Mouse (Mus musculus) lung, embryonic 16.5 days (tissue): Measurements from ENCODE around the gene Glb1l. TPM values are rescaled to one million over a fixed set of nuclear protein-coding genes. Genes with fewer than 3 reads are reported as not detected.

ENCODE experiments used
- ATAC-seq: fragments of 200-750 bp; cut with Nextera tagmentation; 2 replicates; pipeline ENCODE4 v1.8.0; 2017; ENCODE audit warnings: low read depth, mild to moderate bottlenecking, moderate library complexity
- H3K27ac ChIP-seq: fragments of 300-500 bp; sonication (generic); 2 replicates; pipeline ENCODE4 v1.5.1; 2014; ENCODE audit warnings: mild to moderate bottlenecking, control low read depth, low read length
- H3K27me3 ChIP-seq: fragments of 300-500 bp; sonication (generic); 2 replicates; pipeline ENCODE4 v1.6.1; 2014; ENCODE audit warnings: low read depth, low read length, mixed read lengths; ENCODE audit not compliant: control insufficient read depth, insufficient read depth
- H3K36me3 ChIP-seq: fragments of 300-500 bp; sonication (generic); 2 replicates; pipeline ENCODE4 v1.6.1; 2014; ENCODE audit warnings: low read length; ENCODE audit not compliant: control insufficient read depth, insufficient read depth
- H3K4me1 ChIP-seq: fragments of 300-500 bp; sonication (generic); replicated peaks from 2 replicates; pipeline ENCODE4 v1.6.1; 2014; ENCODE audit warnings: low read length, mixed read lengths; ENCODE audit not compliant: control insufficient read depth, insufficient read depth
- H3K4me2 ChIP-seq: fragments of 300-500 bp; sonication (generic); 2 replicates; pipeline ENCODE4 v1.6.1; 2014; ENCODE audit warnings: low read depth, low read length, control low read depth
- H3K4me3 ChIP-seq: fragments of 300-500 bp; sonication (generic); 2 replicates; pipeline ENCODE4 v1.5.1; 2014; ENCODE audit warnings: mild to moderate bottlenecking, low read length, control low read depth
- H3K9ac ChIP-seq: fragments of 300-500 bp; sonication (generic); 2 replicates; pipeline ENCODE4 v1.6.1; 2014; ENCODE audit warnings: low read length, control low read depth
- H3K9me3 ChIP-seq: fragments of 300-500 bp; sonication (generic); 2 replicates; pipeline ENCODE4 v1.6.1; 2016; ENCODE audit warnings: low read length; ENCODE audit not compliant: control insufficient read depth
- WGBS: fragments of 180-500 bp; shearing (Covaris S2); extraction: QIAGEN DNeasy Blood & Tissue Kit; methylation state at CpG from one replicate; pipeline ENCODE4 v1.1.7; 2014; 5-methylcytosine and 5-hydroxymethylcytosine counted together
- polyA plus RNA-seq: library from polyadenylated mRNA; unstranded; fragments of >200 nt; fragmentation: Nextera tagmentation; extraction: Ambion mirVana; gene quantifications from 2 replicates; pipeline ENCODE4 v1.2.1, GENCODE M21; 2015

Glb1l gene
- polyA plus RNA-seq, 1 experiment from 2014 or later, result 19.6 TPM

- 57% methylated on average over 2 of the region's 2 CpGs for WGBS
- Histone ChIP-seq H3K4me3 (no peak overlapping the region), H3K27ac (peak overlapping the region; percentile 70), H3K27me3 (peaks cover 17% of the 10 kb centered on the region), H3K9ac (no peak overlapping the region), H3K4me2 (no peak overlapping the region), H3K9me3 (no peaks in the 10 kb centered on the region), H3K36me3 (peaks cover 13% of the 10 kb centered on the region), H3K4me1 (peaks cover 25% of the 10 kb centered on the region)
- ATAC-seq, result no peak
These were observed 3.8 kb upstream of the Glb1l start for GRCm38 (mm10) chr1:75214442-75214841.

GRCm38 (mm10) chr1:75213096-75213495, 2.5 kb upstream of the Glb1l start:
- no peaks in the 10 kb centered on the region for H3K9me3 ChIP-seq
- H3K4me3 ChIP-seq, result no peak overlapping the region
- H3K36me3 ChIP-seq, result peaks cover 13% of the 10 kb centered on the region
- H3K27me3 ChIP-seq, result peaks cover 6% of the 10 kb centered on the region
- no peak for ATAC-seq
- peaks cover 26% of the 10 kb centered on the region for H3K4me1 ChIP-seq
- H3K9ac ChIP-seq, result no peak overlapping the region
- H3K27ac ChIP-seq, result no peak overlapping the region
- H3K4me2 ChIP-seq, result no peak overlapping the region
- WGBS, result 79% methylated on average over 7 of the region's 7 CpGs

GRCm38 (mm10) chr1:75212542-75212941, 1.9 kb upstream of the Glb1l start:
- H3K27ac ChIP-seq, result no peak overlapping the region
- peaks cover 3% of the 10 kb centered on the region; the same call in 1 of the 2 replicates for H3K27me3 ChIP-seq
- no peak for ATAC-seq
- H3K4me3 ChIP-seq, result no peak overlapping the region
- H3K4me1 ChIP-seq, result peaks cover 26% of the 10 kb centered on the region
- H3K9me3 ChIP-seq, result no peaks in the 10 kb centered on the region
- 70% methylated on average over 4 of the region's 4 CpGs for WGBS
- H3K36me3 ChIP-seq, result peaks cover 13% of the 10 kb centered on the region
- H3K9ac ChIP-seq, result no peak overlapping the region
- no peak overlapping the region for H3K4me2 ChIP-seq

GRCm38 (mm10) chr1:75211141-75211708, 612 bp upstream of the Glb1l start:
- Histone ChIP-seq H3K27me3 (no peaks in the 10 kb centered on the region), H3K27ac (0 out of 2 replicates have a peak overlapping the region, but pooled peaks have one; percentile 25)

GRCm38 (mm10) chr1:75208967-75209678, 1.5 kb downstream of the Glb1l start:
- 14% methylated on average over 34 of the region's 34 CpGs for WGBS
- peak; percentile 30 for ATAC-seq
- Histone ChIP-seq H3K36me3 (peaks cover 10% of the 10 kb centered on the region; the same call in 1 of the 2 replicates), H3K27ac (no peak overlapping the region; the same call in 1 of the 2 replicates), H3K4me2 (peak overlapping the region; percentile 73), H3K27me3 (no peaks in the 10 kb centered on the region), H3K4me3 (peak overlapping the region; percentile 57), H3K4me1 (peaks cover 23% of the 10 kb centered on the region), H3K9ac (peak overlapping the region; percentile 74), H3K9me3 (no peaks in the 10 kb centered on the region)

More at GRCm38 (mm10) chr1:75211141-75211708, 612 bp upstream of the Glb1l start:
- Histone ChIP-seq H3K9ac (peak overlapping the region; percentile 94), H3K4me2 (peak overlapping the region; percentile 73), H3K4me1 (peaks cover 26% of the 10 kb centered on the region), H3K36me3 (peaks cover 13% of the 10 kb centered on the region), H3K9me3 (no peaks in the 10 kb centered on the region), H3K4me3 (peak overlapping the region; percentile 80)
- ATAC-seq, result peak; percentile 2; the same call in 1 of the 2 replicates
- 9% methylated on average over 17 of the region's 17 CpGs for WGBS

- peaks cover 18% of the 10 kb centered on the region for H3K36me3 ChIP-seq
- WGBS, result 73% methylated on average over 1 of the region's 1 CpGs
These were observed 9.4 kb downstream of the Glb1l start for GRCm38 (mm10) chr1:75201236-75201635.

GRCm38 (mm10) chr1:75192452-75192851, 18.2 kb downstream of the Glb1l start:
- H3K36me3 ChIP-seq, result peaks cover 9% of the 10 kb centered on the region; the same call in 1 of the 2 replicates
- ATAC-seq, result peak; percentile 52
- H3K27ac ChIP-seq, result peak overlapping the region; percentile 93
- 0% methylated on average over 19 of the region's 19 CpGs for WGBS
- H3K4me2 ChIP-seq, result peak overlapping the region; percentile 85
- peak overlapping the region; percentile 84 for H3K4me3 ChIP-seq
- no peaks in the 10 kb centered on the region for H3K27me3 ChIP-seq
- no peaks in the 10 kb centered on the region for H3K9me3 ChIP-seq
- peaks cover 8% of the 10 kb centered on the region for H3K4me1 ChIP-seq
- peak overlapping the region; percentile 86 for H3K9ac ChIP-seq

More at GRCm38 (mm10) chr1:75201236-75201635, 9.4 kb downstream of the Glb1l start:
- Histone ChIP-seq H3K4me3 (no peak overlapping the region), H3K9me3 (no peaks in the 10 kb centered on the region), H3K9ac (no peak overlapping the region), H3K4me2 (no peak overlapping the region), H3K4me1 (no peaks in the 10 kb centered on the region), H3K27me3 (no peaks in the 10 kb centered on the region), H3K27ac (no peak overlapping the region)
- no peak for ATAC-seq

GRCm38 (mm10) chr1:75191622-75192402, 18.8 kb downstream of the Glb1l start, which contains the start of the genes Ankzf1 and Atg9a:
TSS of gene Ankzf1 (plus strand) at chr1:75192151.
TSS of gene Atg9a (minus strand) at chr1:75192196.
- under 1% methylated on average over 56 of the region's 56 CpGs for WGBS
- H3K9ac ChIP-seq, result peak within 1 kb of the TSS; percentile 86
- peak within 1 kb of the TSS; percentile 85 for H3K4me2 ChIP-seq
- ATAC-seq, result peak; percentile 100
- H3K27me3 ChIP-seq, result no peaks in the 10 kb centered on the region
- no peaks in the 10 kb centered on the region for H3K9me3 ChIP-seq
- peak within 1 kb of the TSS; percentile 93 for H3K27ac ChIP-seq
- H3K4me3 ChIP-seq, result peak within 1 kb of the TSS; percentile 84
- peaks cover 8% of the 10 kb centered on the region for H3K4me1 ChIP-seq
- peaks cover 12% of the 10 kb centered on the region for H3K36me3 ChIP-seq

GRCm38 (mm10) chr1:75191258-75191621, 19.4 kb downstream of the Glb1l start:
- Histone ChIP-seq H3K27me3 (no peaks in the 10 kb centered on the region), H3K4me1 (peaks cover 8% of the 10 kb centered on the region), H3K4me3 (peak overlapping the region; percentile 84), H3K9me3 (no peaks in the 10 kb centered on the region), H3K36me3 (peaks cover 14% of the 10 kb centered on the region), H3K4me2 (peak overlapping the region; percentile 72), H3K27ac (peak overlapping the region; percentile 79), H3K9ac (peak overlapping the region; percentile 85)
- ATAC-seq, result no peak
- 37% methylated on average over 5 of the region's 5 CpGs for WGBS
